Mouse (Mus musculus) liver, embryonic 11.5 days (tissue): Measurements from ENCODE around the gene Atxn7l1. TPM values are rescaled to one million over a fixed set of nuclear protein-coding genes. Genes with fewer than 3 reads are reported as not detected.

Experiments used
- ATAC-seq: fragments of 200-750 bp; cut with Nextera tagmentation; replicated peaks from 2 replicates; pipeline ENCODE4 v1.8.0; 2017; ENCODE audit warnings: moderate number of reproducible peaks, mild to moderate bottlenecking, moderate TSS enrichment, moderate library complexity; ENCODE audit not compliant: low FRiP score
- DNase-seq: peaks from one replicate; pipeline ENCODE4 v3.0.0-alpha.2; 2017; ENCODE audit warnings: low spot score
- H3K27ac ChIP-seq: fragments of 300-500 bp; sonication (generic); 2 replicates; pipeline ENCODE4 v1.5.1; 2014; ENCODE audit warnings: mild to moderate bottlenecking, low read depth, low read length, control low read depth
- H3K27me3 ChIP-seq: fragments of 300-500 bp; sonication (generic); replicated peaks from 2 replicates; pipeline ENCODE4 v1.6.1; 2014; ENCODE audit warnings: low read length, mixed read lengths; ENCODE audit not compliant: control insufficient read depth, insufficient read depth
- H3K36me3 ChIP-seq: fragments of 300-500 bp; sonication (generic); 2 replicates; pipeline ENCODE4 v1.6.1; 2014; ENCODE audit warnings: mild to moderate bottlenecking, low read length, moderate library complexity, mixed read lengths; ENCODE audit not compliant: control insufficient read depth, insufficient read depth
- H3K4me1 ChIP-seq: fragments of 300-500 bp; sonication (generic); replicated peaks from 2 replicates; pipeline ENCODE4 v1.6.1; 2014; ENCODE audit warnings: low read length, mixed read lengths; ENCODE audit not compliant: control insufficient read depth, insufficient read depth
- H3K4me2 ChIP-seq: fragments of 300-500 bp; sonication (generic); 2 replicates; pipeline ENCODE4 v1.6.1; 2014; ENCODE audit warnings: mild to moderate bottlenecking, control low read depth, moderate library complexity
- H3K4me3 ChIP-seq: fragments of 300-500 bp; sonication (generic); 2 replicates; pipeline ENCODE4 v1.5.1; 2014; ENCODE audit warnings: low read depth, low read length, control low read depth
- H3K9ac ChIP-seq: fragments of 300-500 bp; sonication (generic); 2 replicates; pipeline ENCODE4 v1.6.1; 2014; ENCODE audit warnings: low read depth, low read length, control low read depth
- H3K9me3 ChIP-seq: fragments of 300-500 bp; sonication (generic); 2 replicates; pipeline ENCODE4 v1.6.1; 2016; ENCODE audit warnings: low read length, inconsistent platforms, mixed read lengths; ENCODE audit not compliant: control insufficient read depth
- WGBS: fragments of 180-500 bp; shearing (Covaris S2); extraction: QIAGEN DNeasy Blood & Tissue Kit; methylation state at CpG from one replicate; pipeline ENCODE4 v1.1.7; 2014; 5-methylcytosine and 5-hydroxymethylcytosine counted together
- polyA plus RNA-seq: library from polyadenylated mRNA; unstranded; fragments of >200 nt; fragmentation: Nextera tagmentation; extraction: Ambion mirVana; gene quantifications from 2 replicates; pipeline ENCODE4 v1.2.1, GENCODE M21; 2014

Atxn7l1 gene
- polyA plus RNA-seq, 1 experiment from 2014 or later: 28.9 TPM

- ATAC-seq (no peak), DNase-seq (no peak)
- Histone ChIP-seq H3K36me3 (no peaks in the 10 kb centered on the region), H3K4me2 (peak within 1 kb of the TSS; percentile 54), H3K4me1 (peaks cover 3% of the 10 kb centered on the region; the same call in 1 of the 2 replicates), H3K9me3 (no peaks in the 10 kb centered on the region), H3K4me3 (no peak within 1 kb of the TSS), H3K27me3 (no peaks in the 10 kb centered on the region), H3K27ac (no peak within 1 kb of the TSS), H3K9ac (no peak within 1 kb of the TSS)
- 23% methylated on average over 24 of the region's 24 CpGs for WGBS
These were observed 247.5 kb downstream of the Atxn7l1 start, which contains the start of gene Efcab10 for GRCm38 (mm10) chr12:33394804-33395623. Gene Efcab10, plus strand, starts transcription at chr12:33394854.

GRCm38 (mm10) chr12:33403265-33403693, 255.8 kb downstream of the Atxn7l1 start:
- no peak overlapping the region for H3K4me3 ChIP-seq
- H3K9me3 ChIP-seq: no peaks in the 10 kb centered on the region
- ATAC-seq (peak; percentile 57; the same call in 1 of the 2 replicates), DNase-seq (no peak)
- no peaks in the 10 kb centered on the region for H3K27me3 ChIP-seq
- no peaks in the 10 kb centered on the region for H3K4me1 ChIP-seq
- H3K4me2 ChIP-seq: peak overlapping the region; percentile 35
- no peaks in the 10 kb centered on the region for H3K36me3 ChIP-seq
- no peak overlapping the region for H3K27ac ChIP-seq
- no peak overlapping the region for H3K9ac ChIP-seq
- WGBS: 34% methylated on average over 7 of the region's 7 CpGs

- DNase-seq (no peak), ATAC-seq (no peak)
- Histone ChIP-seq H3K9me3 (no peaks in the 10 kb centered on the region), H3K4me2 (no peak overlapping the region), H3K27ac (no peak overlapping the region), H3K27me3 (no peaks in the 10 kb centered on the region), H3K4me3 (no peak overlapping the region), H3K4me1 (no peaks in the 10 kb centered on the region), H3K9ac (no peak overlapping the region), H3K36me3 (no peaks in the 10 kb centered on the region)
- 65% methylated on average over 5 of the region's 5 CpGs for WGBS
These were observed 257.5 kb downstream of the Atxn7l1 start for GRCm38 (mm10) chr12:33404996-33405395.

- Histone ChIP-seq H3K36me3 (no peaks in the 10 kb centered on the region), H3K4me3 (no peak overlapping the region), H3K9ac (no peak overlapping the region), H3K9me3 (no peaks in the 10 kb centered on the region), H3K4me2 (no peak overlapping the region), H3K4me1 (no peaks in the 10 kb centered on the region), H3K27ac (no peak overlapping the region), H3K27me3 (no peaks in the 10 kb centered on the region)
- ATAC-seq (no peak; the same call in 1 of the 2 replicates), DNase-seq (no peak)
- WGBS: 44% methylated on average over 6 of the region's 6 CpGs
These were observed 258.0 kb downstream of the Atxn7l1 start for GRCm38 (mm10) chr12:33405398-33406026.

- Histone ChIP-seq H3K36me3 (no peaks in the 10 kb centered on the region), H3K4me2 (no peak overlapping the region), H3K27me3 (no peaks in the 10 kb centered on the region), H3K27ac (no peak overlapping the region), H3K4me1 (no peaks in the 10 kb centered on the region), H3K4me3 (no peak overlapping the region), H3K9me3 (no peaks in the 10 kb centered on the region), H3K9ac (no peak overlapping the region)
- ATAC-seq (no peak), DNase-seq (no peak)
- WGBS: 43% methylated on average over 6 of the region's 6 CpGs
These were observed 264.2 kb downstream of the Atxn7l1 start for GRCm38 (mm10) chr12:33411580-33412151.

Other genes with a start within 250 kb of the Atxn7l1 start
- 72.6 and 75.2 TPM in 2 replicates for gene Sypl, start 193.8 kb upstream of the Atxn7l1 start, polyA plus RNA-seq
- gene Cdhr3, start 54.8 kb upstream of the Atxn7l1 start, polyA plus RNA-seq: not detected in 2 replicates
- not detected in 2 replicates for gene Efcab10, start 247.2 kb downstream of the Atxn7l1 start, polyA plus RNA-seq